Mouse (Mus musculus) adrenal gland, postnatal 0 days (tissue): ENCODE results near the gene Nlrp3. TPM values are rescaled to one million over a fixed set of nuclear protein-coding genes. Genes with fewer than 3 reads are reported as not detected.

Source experiments
- polyA plus RNA-seq: library from polyadenylated mRNA; unstranded; fragments of >200 nt; fragmentation: Nextera tagmentation; extraction: Ambion mirVana; gene quantifications from 2 replicates; pipeline ENCODE4 v1.2.1, GENCODE M21; 2015

Nlrp3 gene
- polyA plus RNA-seq, result 0.33 TPM in 1 of 2 replicates, not detected in the other

GRCm38 (mm10) chr11:59541324-59541723 is at the start of gene Nlrp3:
Gene Nlrp3, plus strand, starts transcription at chr11:59541568.

GRCm38 (mm10) chr11:59526472-59527080 is 14.8 kb upstream of the Nlrp3 start, which contains the start of gene Zkscan17:
Gene Zkscan17, minus strand, starts transcription at chr11:59526751.

GRCm38 (mm10) chr11:59576135-59576534 is 34.8 kb downstream of the Nlrp3 start, which contains the start of gene Olfr222:
Gene Olfr222, minus strand, starts transcription at chr11:59576235.

GRCm38 (mm10) chr11:59593189-59593588 is 51.8 kb downstream of the Nlrp3 start, which contains the start of gene Olfr223:
Gene Olfr223, minus strand, starts transcription at chr11:59593289.

Other genes with a start within 250 kb of the Nlrp3 start
- 2.5 and 3.6 TPM in 2 replicates for gene Wnt9a, start 234.6 kb upstream of the Nlrp3 start, polyA plus RNA-seq
- not detected in 2 replicates for gene Prss38, start 165.9 kb upstream of the Nlrp3 start, polyA plus RNA-seq
- gene Jmjd4, start 91.5 kb upstream of the Nlrp3 start, polyA plus RNA-seq, result 4.7 and 5.4 TPM in 2 replicates
- 115 and 121 TPM in 2 replicates for gene Snap47, start 90.4 kb upstream of the Nlrp3 start, polyA plus RNA-seq
- 8.6 and 10.4 TPM in 2 replicates for gene Zfp867, start 69.1 kb upstream of the Nlrp3 start, polyA plus RNA-seq
- 10.4 and 15.0 TPM in 2 replicates for gene Zkscan17, start 14.8 kb upstream of the Nlrp3 start, polyA plus RNA-seq
- not detected in 2 replicates for gene Olfr222, start 34.7 kb downstream of the Nlrp3 start, polyA plus RNA-seq
- gene Olfr223, start 51.7 kb downstream of the Nlrp3 start, polyA plus RNA-seq, result not detected in 2 replicates
- 50.1 and 52.9 TPM in 2 replicates for gene Mprip, start 119.7 kb downstream of the Nlrp3 start, polyA plus RNA-seq
- 3.6 and 8.9 TPM in 2 replicates for gene Pld6, start 246.1 kb downstream of the Nlrp3 start, polyA plus RNA-seq